Mouse (Mus musculus): ENCODE measurements around the gene Golph3l. TPM values are rescaled to one million over a fixed set of nuclear protein-coding genes. Genes with fewer than 3 reads are reported as not detected.
A peak's percentile ranks its signal among the peaks of the same experiment; 100 is the strongest.

The Golph3l gene
- polyA plus RNA-seq, 1 experiment from 2014 or later = 24.1 TPM

DNA sequence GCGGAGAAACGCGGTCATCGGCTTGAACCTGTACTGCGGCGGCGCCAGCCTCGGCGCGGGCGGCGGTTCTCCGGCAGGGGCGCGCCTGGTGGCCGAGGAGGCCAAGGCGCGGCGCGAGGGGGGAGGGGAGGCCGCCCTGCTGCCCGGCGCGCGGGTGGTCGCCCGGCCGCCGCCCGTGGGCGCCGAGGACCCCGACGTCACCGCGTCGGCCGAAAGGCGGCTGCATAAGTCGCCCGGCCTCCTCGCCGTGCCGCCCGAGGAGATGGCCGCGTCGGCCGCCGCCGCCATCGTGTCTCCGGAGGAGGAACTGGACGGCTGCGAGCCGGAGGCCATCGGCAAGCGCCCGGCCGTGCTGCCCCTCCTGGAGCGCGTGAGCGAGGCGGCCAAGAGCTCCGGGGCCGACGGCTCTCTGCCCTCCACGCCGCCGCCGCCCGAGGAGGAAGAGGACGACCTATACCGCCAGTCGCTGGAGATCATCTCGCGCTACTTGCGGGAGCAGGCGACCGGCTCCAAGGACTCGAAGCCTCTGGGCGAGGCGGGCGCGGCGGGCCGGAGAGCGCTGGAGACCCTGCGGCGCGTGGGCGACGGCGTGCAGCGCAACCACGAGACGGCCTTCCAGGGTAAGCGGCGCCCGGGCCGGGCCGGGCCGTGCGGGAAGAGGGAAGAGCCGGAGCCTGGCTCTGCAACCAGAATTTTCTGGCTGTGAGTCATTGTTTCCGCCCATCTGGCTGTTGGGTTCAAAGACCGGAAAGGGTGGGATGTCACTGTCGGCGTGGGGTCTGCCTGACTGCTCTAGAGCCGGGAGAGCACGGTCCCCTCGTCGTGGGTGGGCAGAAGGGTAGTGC, 70.4 kb downstream of the Golph3l start:
- Histone ChIP-seq H3K36me3 (ENCODE audit: control insufficient read depth, insufficient read depth, low read length) (peaks cover 14% of the 10 kb centered on the region), H3K27ac (replicated peaks) (peak overlapping the region; percentile 99), H3K4me3 (ENCODE audit: low read depth, low read length) (peak overlapping the region; percentile 92), H3K4me2 (replicated peaks; ENCODE audit: low read depth) (peak overlapping the region; percentile 79), H3K9me3 (ENCODE audit: control insufficient read depth, low read length) (no peaks in the 10 kb centered on the region), H3K27me3 (ENCODE audit: control insufficient read depth, insufficient read depth, low read length) (no peaks in the 10 kb centered on the region), H3K4me1 (replicated peaks; ENCODE audit: control insufficient read depth, insufficient read depth) (peaks cover 4% of the 10 kb centered on the region; the same call in 1 of the 2 replicates), H3K9ac (ENCODE audit: low read length) (peak overlapping the region; percentile 100)
- ATAC-seq (ENCODE audit: low FRiP score, low TSS enrichment) = peak; percentile 45
- peak; percentile 78 for DNase-seq (ENCODE audit: low spot score)
- WGBS = under 1% methylated on average over 90 of the region's 113 CpGs
- TF ChIP-seq EP300 (optimal IDR thresholded peaks at IDR 0.05) (no peak), CTCF (IDR thresholded peaks at IDR 0.05; ENCODE audit: low read depth) (no peak)

- no peak for TF ChIP-seq EP300 (optimal IDR thresholded peaks at IDR 0.05)
- TF ChIP-seq CTCF (IDR thresholded peaks at IDR 0.05; ENCODE audit: low read depth) = no peak
- Histone ChIP-seq H3K4me2 (replicated peaks; ENCODE audit: low read depth) (peak overlapping the region; percentile 79), H3K36me3 (ENCODE audit: control insufficient read depth, insufficient read depth, low read length) (peaks cover 14% of the 10 kb centered on the region), H3K9ac (ENCODE audit: low read length) (peak overlapping the region; percentile 100), H3K4me1 (replicated peaks; ENCODE audit: control insufficient read depth, insufficient read depth) (peaks cover 11% of the 10 kb centered on the region; the same call in 1 of the 2 replicates), H3K9me3 (ENCODE audit: control insufficient read depth, low read length) (no peaks in the 10 kb centered on the region), H3K27me3 (ENCODE audit: control insufficient read depth, insufficient read depth, low read length) (no peaks in the 10 kb centered on the region), H3K27ac (replicated peaks) (peak overlapping the region; percentile 99), H3K4me3 (ENCODE audit: low read depth, low read length) (peak overlapping the region; percentile 92)
- DNase-seq (ENCODE audit: low spot score) = no peak
- ATAC-seq (ENCODE audit: low FRiP score, low TSS enrichment) = no peak
- 1% methylated on average over 8 of the region's 8 CpGs for WGBS
Measured at GRCm38 (mm10) chr3:95659948-95660347, 71.2 kb downstream of the Golph3l start.

DNA sequence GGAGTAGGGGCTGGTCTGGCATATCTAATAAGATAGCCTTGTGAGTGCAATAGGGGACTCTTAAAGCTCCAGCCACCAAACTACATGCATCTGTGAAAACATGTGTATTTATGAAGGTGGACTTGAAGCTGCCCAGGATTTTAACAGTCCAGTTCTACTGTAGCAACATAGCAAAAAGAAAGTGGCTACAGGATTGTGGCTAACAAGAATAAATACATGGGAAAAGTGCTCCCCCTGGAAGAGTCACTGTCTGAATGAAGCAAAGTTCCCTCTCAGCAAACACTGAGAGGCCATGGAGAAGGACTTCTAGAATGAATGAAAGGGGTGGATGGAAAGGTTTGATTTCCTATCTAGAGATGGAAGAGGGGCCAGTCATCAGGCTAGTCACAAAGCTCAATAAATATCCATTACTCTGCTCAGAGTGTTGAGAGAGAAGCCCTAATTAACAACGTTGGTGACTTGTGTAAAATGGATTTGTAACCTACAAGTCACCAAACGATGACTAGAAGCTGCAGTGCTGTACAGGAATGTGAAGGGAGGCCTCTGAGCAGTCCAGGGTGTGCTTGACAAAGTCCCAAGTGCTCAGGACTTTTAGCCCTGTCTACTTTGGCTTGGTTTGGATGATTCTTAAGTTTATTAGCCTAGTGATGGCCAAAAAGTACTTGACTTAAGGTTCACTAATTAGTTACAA, 72.2 kb downstream of the Golph3l start:
- H3K4me1 ChIP-seq (replicated peaks; ENCODE audit: control insufficient read depth, insufficient read depth) = peaks cover 13% of the 10 kb centered on the region; the same call in 1 of the 2 replicates
- H3K9ac ChIP-seq (ENCODE audit: low read length) = peak overlapping the region; percentile 100
- TF ChIP-seq EP300 (optimal IDR thresholded peaks at IDR 0.05) (no peak), CTCF (IDR thresholded peaks at IDR 0.05; ENCODE audit: low read depth) (no peak)
- 0 out of 2 replicates have a peak overlapping the region, but pooled peaks have one; percentile 36 for H3K27ac ChIP-seq (replicated peaks)
- peak overlapping the region; percentile 92 for H3K4me3 ChIP-seq (ENCODE audit: low read depth, low read length)
- ATAC-seq (ENCODE audit: low FRiP score, low TSS enrichment) (no peak), DNase-seq (ENCODE audit: low spot score) (no peak)
- H3K36me3 ChIP-seq (ENCODE audit: control insufficient read depth, insufficient read depth, low read length) = peaks cover 14% of the 10 kb centered on the region
- no peaks in the 10 kb centered on the region for H3K27me3 ChIP-seq (ENCODE audit: control insufficient read depth, insufficient read depth, low read length)
- H3K9me3 ChIP-seq (ENCODE audit: control insufficient read depth, low read length) = no peaks in the 10 kb centered on the region
- 11% methylated on average over 2 of the region's 2 CpGs for WGBS
- H3K4me2 ChIP-seq (replicated peaks; ENCODE audit: low read depth) = peak overlapping the region; percentile 79

DNA sequence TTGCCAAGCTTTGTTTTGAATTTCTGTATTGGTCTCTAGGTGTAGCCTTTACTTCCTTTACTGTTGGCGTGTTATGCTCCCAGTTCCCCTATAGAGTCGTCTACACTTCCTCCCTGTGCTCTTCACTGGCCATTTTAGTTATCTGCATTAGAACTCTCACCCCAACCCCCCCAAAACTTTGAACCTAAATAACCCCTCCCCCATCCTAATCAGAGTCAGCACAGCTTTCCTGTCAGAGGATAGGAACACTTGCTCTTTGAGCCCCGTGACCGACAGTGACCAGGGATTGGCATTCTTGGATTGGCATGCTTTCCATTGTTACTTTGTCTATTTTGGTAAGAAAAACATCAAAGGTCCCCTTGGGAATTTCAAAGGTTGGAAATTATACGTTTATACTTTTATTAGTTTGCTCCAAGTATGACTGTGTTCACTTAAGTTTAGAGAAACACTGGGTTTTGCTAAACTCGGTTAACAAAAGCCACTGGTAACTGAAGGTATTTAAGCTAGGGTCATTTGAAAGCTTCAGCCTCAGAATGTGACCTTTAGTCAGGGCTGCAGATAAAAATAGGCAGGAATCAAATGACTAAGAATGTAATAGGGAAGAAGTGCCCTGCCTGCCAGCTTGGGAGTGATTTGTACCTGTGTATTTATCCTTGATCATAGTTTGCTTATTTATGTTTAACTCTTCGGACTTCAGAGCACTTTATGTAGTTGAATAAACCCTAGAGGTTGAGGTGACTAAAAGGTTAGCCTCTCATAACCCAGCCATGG, 73.4 kb downstream of the Golph3l start:
- Histone ChIP-seq H3K4me2 (replicated peaks; ENCODE audit: low read depth) (peak overlapping the region; percentile 39), H3K27ac (replicated peaks) (peak overlapping the region; percentile 67), H3K4me1 (replicated peaks; ENCODE audit: control insufficient read depth, insufficient read depth) (peaks cover 15% of the 10 kb centered on the region; the same call in 1 of the 2 replicates), H3K9me3 (ENCODE audit: control insufficient read depth, low read length) (no peaks in the 10 kb centered on the region), H3K36me3 (ENCODE audit: control insufficient read depth, insufficient read depth, low read length) (peaks cover 14% of the 10 kb centered on the region), H3K9ac (ENCODE audit: low read length) (peak overlapping the region; percentile 5; the same call in 1 of the 2 replicates), H3K27me3 (ENCODE audit: control insufficient read depth, insufficient read depth, low read length) (no peaks in the 10 kb centered on the region), H3K4me3 (ENCODE audit: low read depth, low read length) (peak overlapping the region; percentile 10; the same call in 1 of the 2 replicates)
- TF ChIP-seq EP300 (optimal IDR thresholded peaks at IDR 0.05) (no peak), CTCF (IDR thresholded peaks at IDR 0.05; ENCODE audit: low read depth) (no peak)
- DNase-seq (ENCODE audit: low spot score) (no peak), ATAC-seq (ENCODE audit: low FRiP score, low TSS enrichment) (no peak)
- 18% methylated on average over 7 of the region's 7 CpGs for WGBS

DNA sequence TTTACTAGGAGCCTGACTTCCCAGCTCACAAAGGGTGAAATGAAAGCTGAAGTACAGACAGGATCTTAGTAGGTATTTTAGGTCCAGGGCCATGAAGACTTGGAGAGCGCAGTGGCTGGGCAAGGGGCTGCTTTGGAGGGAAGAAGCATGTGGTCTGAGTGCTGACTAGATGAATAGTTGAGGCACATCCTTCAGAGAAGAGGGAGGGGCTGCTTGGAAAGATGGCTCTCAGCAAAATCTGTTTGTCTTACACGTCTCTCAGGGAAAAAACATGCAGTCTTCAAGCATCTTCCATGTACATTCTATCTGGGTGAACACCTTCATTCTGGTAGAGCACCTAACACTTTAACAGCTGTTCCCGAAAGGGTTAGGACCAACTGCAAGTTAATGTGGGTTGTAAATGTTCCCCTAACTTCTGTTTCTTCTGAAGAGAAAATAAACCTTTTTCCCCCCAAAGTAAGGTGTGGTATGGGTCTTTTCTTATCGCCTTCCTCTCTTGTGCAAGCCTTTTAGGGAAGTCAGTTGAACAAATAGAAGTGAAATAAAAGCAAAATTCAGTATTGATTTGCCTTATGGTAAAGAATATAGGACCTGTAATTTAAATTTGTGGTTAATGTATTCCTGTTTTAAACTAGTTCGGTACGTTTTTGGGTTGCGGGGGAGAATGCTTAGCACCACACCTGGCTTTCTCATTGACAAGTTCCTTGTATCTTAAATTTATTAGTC, 74.2 kb downstream of the Golph3l start:
- Histone ChIP-seq H3K9ac (ENCODE audit: low read length) (no peak overlapping the region), H3K4me3 (ENCODE audit: low read depth, low read length) (peak overlapping the region; percentile 8; the same call in 1 of the 2 replicates), H3K27ac (replicated peaks) (peak overlapping the region; percentile 67), H3K27me3 (ENCODE audit: control insufficient read depth, insufficient read depth, low read length) (no peaks in the 10 kb centered on the region), H3K4me2 (replicated peaks; ENCODE audit: low read depth) (peak overlapping the region; percentile 39), H3K36me3 (ENCODE audit: control insufficient read depth, insufficient read depth, low read length) (peaks cover 14% of the 10 kb centered on the region), H3K4me1 (replicated peaks; ENCODE audit: control insufficient read depth, insufficient read depth) (peaks cover 18% of the 10 kb centered on the region; the same call in 1 of the 2 replicates), H3K9me3 (ENCODE audit: control insufficient read depth, low read length) (no peaks in the 10 kb centered on the region)
- ATAC-seq (ENCODE audit: low FRiP score, low TSS enrichment) = no peak
- no peak for DNase-seq (ENCODE audit: low spot score)
- WGBS = 61% methylated on average over 7 of the region's 7 CpGs
- TF ChIP-seq EP300 (optimal IDR thresholded peaks at IDR 0.05) = no peak
- TF ChIP-seq CTCF (IDR thresholded peaks at IDR 0.05; ENCODE audit: low read depth) = no peak

All from stomach, postnatal 0 days (tissue).